Mouse (Mus musculus) naive thymus-derived CD4-positive, alpha-beta T cell, adult 2 months (primary cell): ENCODE results near the gene Furin.

Experiments used
- DNase-seq: peaks from one replicate; pipeline ENCODE4 v3.0.0-alpha.2; 2011; ENCODE audit warnings: low read depth

Gene Furin

GRCm38 (mm10) chr7:80340793-80341192 is 64.4 kb downstream of the Furin start, which contains the start of gene Unc45a:
Gene Unc45a (minus strand): TSS chr7:80341005.
- peak; percentile 88 for DNase-seq

DNA sequence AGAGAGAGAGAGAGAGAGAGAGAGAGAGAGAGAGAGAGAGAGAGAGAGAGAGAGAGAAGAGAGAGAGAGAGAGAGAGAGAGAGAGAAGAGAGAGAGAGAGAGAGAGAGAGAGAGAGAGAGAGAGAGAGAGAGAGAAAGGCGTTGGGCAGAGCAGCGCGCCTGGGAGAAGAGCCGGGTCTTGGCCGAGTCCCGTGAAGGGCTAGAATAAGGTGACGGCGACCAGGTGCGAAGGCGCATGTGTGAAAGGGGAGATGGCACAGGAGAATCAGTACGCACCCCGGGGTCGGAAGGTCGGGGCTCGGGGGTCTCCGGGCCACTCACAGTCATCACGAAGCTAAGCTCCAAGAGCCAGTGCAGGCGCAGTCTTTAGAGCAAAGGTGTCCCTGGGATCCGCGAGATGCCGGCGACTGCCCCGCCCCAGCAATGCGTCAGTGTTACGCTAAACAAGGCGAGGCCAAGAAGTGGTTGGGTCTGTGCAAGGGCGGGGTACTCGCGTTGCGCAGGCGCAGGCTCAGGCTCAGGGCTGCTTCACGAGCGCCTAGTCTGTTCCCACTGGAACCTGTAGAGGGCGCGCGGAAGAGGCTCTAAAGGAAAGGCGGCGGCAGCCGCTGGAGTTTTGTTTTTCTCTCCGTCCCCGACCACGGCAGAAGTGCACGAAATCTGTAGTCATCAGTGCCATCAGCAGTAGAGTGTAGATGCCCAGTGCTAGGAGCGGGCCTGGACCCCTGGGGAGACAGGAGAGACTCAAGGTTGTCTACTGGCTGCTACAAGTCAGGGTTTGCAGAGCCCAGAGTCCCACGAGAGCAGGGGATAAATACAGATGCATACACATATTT is 65.2 kb downstream of the Furin start:
- peak; percentile 99 for DNase-seq

- peak; percentile 63 for DNase-seq
Measured at GRCm38 (mm10) chr7:80339371-80339770, 65.9 kb downstream of the Furin start.
